Mouse (Mus musculus) megakaryocyte, adult 5-6 weeks (primary cell): ENCODE data around the gene Pth2r. TPM values are rescaled to one million over a fixed set of nuclear protein-coding genes. Genes with fewer than 3 reads are reported as not detected.

Experiments
- ATAC-seq: 2 replicates; pipeline ENCODE4 v1.8.0; 2016; ENCODE audit warnings: mild to moderate bottlenecking, inconsistent platforms; ENCODE audit not compliant: poor library complexity, severe bottlenecking
- total RNA-seq, 2 experiments: library from RNA; stranded (forward) in 1 of 2; stranded (reverse) in 1 of 2; fragments of 153-499, 151-499 nt in 1 of 2; fragments of 221-1000, 200-1000 nt in 1 of 2; gene quantifications; 2 replicates each; pipeline versions ENCODE4 v1.2.3 to v1.2.4; 2015 to 2017

Pth2r gene
- total RNA-seq (2015) (not detected in 2 replicates), total RNA-seq (2017) (not detected in 2 replicates)

DNA sequence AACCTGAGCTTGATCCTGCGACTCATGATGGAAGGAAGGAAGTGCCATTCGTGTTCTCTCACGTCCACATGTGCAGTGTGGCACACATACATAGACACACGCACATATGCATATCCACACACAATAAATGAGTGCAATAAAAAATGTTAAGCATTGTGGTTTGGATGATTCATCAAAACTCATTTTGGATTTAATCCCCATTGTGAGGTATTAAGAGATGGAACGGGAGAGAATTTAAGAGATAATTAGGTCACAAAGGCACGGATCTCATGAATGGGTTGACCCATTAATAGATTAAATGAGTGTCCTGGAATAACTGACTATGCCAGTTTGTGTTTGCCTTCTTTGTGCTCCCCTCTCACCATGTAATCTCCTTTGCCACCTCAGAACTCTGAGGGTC, at the start of gene Pth2r:
Gene Pth2r, plus strand, starts transcription at position 301 of the 400 bp plus-strand sequence.
- no peak for ATAC-seq

DNA sequence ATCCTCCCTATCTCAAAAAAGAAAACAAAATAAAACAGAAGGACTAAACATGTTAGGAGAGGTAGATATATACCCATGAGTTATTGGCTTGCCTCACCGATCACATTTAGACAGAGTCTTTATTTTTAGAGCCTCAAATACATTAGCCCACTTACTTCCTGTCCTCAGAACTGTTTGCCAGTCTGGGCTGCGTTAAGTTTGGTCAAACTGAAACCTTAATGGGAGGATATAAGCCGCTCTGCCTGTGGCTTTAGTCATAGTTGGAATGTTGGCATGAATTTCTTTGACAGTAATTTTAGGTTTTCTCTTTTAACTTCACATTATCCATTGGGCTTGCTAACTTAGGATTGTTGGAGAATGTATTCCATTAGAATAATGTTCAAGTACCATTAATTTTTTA, 44.1 kb upstream of the Pth2r start:
- ATAC-seq: no peak

DNA sequence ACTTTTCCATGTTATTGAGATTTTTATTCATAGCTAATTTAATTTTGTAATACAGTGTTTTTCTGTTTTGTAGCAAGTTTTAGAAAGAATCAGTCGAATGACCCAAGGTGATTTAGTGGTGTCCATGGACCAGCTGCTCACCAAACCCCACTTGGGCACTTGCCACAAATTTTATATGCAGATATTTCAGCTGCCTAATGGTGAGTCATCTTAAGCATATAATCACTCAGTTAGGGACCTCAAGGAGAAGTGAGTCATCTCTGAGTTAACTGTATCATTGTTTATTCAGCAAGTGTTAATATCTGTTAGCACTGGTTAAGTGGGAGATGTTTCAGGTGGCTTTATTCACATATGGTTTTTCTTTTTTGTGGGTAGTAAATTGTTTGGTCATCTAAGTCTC, 36.2 kb upstream of the Pth2r start:
- ATAC-seq: no peak

DNA sequence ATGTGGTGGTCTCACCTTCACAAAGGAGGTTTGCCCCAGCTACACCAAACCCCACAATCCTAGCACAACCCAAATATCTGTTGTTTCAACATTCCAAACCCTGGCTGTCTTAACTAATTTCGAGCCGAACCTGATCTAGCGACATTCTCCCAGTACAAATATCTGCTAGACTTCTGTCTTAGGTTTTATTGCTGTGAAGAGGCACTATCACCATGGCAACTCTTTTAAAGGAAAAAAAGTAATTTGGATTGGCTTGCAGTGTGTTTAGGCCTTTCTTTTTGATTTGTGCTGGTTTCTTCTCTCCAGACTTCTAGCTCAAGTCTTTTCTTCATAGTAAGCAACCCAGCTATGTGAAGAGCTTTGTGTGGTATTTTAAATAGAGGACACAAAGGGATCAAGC, 1.4 kb upstream of the Pth2r start:
- ATAC-seq: no peak

DNA sequence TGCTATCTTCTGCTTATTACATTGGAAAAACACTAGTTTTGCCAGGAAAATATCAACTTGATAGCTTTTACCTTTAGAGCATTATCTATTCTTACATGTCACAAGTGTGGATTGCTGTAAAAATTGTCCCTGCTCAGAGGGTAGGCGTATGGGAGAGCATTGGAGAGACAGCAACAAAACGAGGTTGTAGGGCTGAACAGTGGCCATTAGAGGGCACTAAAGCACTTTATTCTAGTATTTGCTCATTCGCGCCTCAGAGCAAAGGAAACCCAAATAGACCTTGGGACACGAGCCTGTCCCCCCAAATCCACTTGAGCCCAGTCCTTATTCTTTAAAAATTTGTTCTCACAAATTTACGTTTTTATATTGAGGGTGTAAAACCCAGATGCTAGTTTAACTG, 910 bp downstream of the Pth2r start:
- peak; percentile 83 for ATAC-seq

DNA sequence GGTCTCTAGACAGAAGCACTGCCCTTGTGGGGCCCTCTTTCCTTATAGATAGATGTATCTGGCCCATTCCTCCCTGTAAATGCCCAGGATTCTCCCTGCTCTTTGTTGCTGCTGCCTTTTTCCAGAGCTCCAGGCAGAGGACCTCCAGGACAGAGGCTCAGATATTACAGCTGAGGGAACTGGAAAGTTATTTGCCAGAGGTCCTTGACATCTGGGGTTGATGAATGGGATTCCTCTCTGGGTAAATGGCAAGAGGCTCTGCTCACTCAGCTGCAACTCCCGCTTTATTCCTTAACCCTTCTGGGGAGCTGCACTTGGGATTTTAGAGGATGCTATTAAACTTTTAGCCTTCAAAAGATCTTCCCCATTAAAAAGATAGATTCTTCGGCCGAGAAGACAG, 26.6 kb downstream of the Pth2r start:
- no peak for ATAC-seq

DNA sequence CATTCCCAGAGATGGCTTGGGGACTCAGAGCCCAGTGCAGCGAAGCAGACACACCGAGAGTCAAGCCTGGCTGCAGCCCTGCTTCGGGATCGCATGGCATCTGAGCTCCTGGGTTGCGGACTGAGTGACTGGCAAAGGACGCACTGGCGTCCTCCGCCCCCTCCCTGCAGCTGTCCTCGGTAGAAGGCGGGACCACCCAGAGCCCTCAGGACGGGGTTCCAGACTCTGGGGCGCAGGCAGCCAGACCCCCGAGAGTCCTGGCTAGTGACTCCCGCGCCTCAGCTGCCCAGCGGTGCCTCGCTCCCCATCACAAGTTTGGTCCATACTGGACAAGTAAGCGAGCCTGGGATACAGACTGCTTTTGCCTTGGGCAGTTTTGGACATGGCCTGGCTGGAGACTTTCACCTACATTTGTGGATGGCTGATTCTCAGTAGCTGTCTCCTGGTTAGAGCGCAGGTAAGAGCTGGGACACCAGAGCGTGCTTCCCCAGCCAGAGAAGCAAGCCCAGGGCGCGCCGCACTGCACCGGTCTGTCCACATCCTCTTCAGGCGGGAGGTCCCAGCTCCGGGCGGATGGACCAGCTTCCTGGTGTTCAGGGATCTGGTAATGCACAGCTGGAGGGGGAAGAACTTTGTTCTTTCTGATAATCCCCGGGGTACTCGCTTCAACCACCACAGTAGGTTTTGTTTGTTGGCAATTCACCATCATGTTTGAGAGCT, 29.5 kb downstream of the Pth2r start:
- no peak for ATAC-seq

DNA sequence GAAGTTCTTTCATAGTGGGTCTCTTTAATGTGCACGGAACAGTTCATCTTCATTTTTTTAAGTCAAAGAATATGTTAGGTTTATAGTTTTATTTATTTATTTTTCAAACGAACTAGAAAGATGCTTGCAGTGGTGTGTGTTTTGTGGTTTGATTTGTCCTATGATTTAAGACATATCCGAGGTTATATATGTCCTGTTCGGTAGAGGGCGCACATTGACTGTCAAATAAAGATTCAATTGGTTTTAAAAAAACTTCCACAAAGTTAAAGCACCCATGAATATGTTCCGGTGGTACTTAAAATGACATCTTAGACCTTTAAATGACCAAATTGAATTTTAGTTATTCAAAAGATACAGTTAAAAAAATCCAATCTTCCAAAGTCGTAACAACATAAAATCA, 30.3 kb downstream of the Pth2r start:
- no peak for ATAC-seq

DNA sequence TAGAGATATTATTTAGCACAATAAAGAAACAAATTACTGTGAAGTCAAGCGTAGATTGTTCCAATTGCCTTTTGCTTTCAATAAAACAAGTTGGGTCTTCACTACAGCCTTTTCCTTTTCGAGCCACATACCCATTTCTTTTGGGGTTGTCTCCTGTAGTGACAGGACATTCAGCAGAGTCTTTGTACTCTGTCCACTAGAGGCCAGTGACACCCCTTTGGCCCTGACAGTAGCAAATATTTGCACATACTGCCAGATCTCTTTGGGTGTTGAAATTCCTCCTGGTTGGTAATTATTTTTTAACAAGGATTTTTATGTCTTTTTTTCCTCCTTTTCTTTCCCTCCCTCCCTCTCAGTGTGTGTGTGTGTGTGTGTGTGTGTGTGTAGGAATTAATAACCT, 31.0 kb downstream of the Pth2r start:
- ATAC-seq: no peak

DNA sequence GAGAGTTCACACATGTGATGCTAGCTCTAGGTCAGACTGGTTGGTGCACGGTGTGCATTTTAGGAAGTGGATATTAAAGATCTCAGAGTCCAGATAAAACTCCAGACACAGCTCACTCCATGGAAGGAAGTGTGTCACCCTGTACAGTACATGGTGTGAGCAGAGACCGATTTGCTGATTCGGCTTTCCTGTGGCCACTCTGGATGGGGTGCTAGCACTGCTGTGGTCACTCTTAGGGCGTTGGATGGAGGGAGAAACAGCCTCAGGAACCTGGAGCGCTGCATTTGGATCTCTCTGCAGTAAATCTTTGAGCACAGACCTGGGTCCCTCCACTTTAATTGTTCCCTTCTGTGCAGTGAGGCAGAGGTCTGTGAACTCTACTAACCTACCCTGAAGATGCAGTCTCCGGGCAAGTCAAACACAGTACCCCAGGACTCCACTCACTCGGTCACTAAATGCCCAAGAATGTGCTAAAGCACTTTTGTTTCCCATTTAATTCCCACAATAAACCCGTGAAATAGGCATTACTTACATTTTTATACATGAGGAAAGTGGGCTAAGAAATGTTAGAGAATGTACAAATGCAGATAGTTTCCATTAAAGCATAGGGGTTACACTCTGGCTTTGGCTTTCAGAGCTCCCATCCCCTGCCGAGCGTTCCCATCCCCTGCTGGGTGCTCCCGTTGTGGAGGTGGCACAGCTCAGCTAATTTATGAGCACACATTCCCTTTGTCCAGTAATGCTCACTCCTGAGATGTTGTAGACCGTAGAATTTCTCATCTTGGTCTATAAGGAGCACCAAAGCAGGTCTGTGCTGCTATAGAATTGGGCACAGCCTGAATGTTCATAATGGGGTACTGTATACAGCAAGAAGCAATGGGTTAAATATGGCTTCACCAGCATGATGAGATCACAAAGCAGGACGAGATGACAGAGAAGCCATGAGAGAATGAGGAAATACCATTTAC, 32.5 kb downstream of the Pth2r start:
- no peak for ATAC-seq

DNA sequence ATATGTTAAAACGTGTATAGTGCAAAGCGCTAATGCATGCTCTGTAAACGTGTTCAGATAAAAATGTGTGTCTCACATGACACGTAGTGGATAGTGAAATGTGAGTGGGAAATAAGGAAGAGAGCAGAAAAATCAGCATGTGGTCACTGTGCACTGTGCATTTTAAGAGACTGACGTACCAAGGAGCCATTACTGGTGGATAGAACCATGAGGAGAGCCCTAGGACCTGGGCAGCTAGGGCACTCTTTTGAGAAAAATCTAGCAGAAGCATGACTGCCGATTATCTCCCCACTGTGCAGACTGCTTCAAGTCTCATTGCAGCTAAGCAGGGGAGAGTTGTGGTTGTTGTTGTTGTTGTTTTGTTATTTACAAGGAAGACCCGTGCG, 33.2 kb downstream of the Pth2r start:
- ATAC-seq: no peak

DNA sequence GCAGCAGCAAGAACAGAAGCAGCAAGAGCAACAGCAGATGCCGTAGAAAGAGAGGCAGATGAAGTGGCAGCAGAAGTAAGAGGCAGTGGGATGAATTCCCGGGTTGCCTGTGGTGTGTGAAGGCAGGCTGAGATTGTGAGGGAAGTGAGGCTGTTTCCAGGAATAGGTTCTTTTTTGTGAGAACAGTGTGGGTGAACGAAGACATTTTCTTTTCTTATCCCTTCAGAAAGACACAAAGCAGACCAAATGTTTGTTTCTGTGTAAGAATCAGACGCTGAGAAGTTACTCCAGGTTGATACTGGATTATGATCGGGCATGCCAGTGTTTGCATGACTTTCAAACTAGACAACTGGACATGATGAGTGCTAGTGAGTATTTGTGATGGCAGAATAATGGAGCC, 52.2 kb downstream of the Pth2r start:
- no peak for ATAC-seq

DNA sequence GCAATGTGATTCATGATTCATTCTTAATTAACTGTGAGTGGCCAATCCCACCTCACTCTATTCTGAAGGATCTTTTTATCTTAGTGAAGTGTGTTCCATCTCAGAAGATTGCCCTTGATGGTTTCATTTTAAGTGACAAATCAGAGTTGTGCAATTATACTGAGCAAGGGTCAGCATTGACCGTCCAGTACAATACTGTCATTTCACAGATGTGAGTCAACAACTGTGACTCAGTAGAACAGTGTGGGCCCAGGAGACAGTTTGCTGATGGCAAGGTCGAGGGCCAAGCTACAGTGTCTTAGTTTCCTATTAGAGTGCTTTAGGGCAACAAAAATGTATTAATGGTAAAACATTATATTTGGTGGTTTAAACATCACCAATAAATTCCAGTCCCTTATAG, 55.9 kb downstream of the Pth2r start:
- ATAC-seq: no peak

DNA sequence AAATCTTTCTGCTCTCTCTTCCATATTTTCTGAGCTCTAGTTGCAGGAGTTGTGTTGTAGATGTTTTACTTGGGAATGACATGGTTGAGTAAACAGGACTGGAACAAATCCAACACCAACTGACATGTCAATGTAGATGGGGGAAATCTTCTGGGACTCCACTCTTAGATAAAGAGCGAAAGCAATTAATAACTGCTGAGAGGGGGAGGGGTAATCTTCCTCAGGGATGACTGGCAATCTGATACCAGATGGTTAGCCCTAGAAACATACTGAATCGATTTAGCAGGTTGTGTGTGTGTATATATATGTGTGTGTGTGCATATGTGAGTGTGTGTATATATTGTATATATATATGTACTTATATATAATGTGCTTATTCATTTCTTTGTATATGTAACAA, 58.4 kb downstream of the Pth2r start:
- ATAC-seq: no peak

DNA sequence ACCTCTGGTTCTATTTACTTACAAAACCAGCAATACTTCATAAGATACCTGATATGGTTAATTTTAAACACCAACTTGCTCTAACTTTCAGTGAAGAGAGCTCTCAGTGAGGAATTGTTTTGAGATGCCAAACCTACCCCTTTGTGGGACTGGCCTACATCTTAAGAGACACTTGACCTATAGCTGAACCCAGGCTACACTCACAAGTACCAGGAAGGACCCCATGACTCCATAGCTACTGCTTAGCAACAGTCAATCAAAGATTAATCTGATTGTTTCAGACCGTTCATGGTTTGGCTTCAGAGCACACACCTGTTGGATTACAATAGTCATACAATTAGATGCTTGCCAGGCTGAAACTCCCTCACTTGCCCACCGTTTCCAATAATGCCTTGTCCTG, 71.1 kb downstream of the Pth2r start:
- ATAC-seq: no peak

DNA sequence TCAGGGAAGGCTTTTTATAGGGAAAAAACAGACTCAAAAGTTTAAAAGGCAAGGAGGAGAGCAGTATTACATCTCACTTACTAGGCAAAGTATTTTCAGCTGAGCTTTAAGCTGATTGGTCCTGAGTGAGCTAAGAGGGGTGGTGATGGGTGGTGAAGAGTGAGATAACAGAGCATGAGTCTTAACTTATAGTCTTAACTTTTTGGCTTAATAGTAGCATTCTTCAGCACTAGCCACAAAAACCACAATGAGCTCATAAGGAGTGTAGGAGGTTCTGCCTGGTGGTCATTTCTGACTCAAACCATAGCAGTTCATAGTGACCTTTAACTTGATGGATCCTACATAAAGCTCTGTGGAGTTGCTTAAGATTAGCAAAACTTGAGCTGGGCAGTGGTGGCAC, 72.3 kb downstream of the Pth2r start:
- ATAC-seq: no peak

DNA sequence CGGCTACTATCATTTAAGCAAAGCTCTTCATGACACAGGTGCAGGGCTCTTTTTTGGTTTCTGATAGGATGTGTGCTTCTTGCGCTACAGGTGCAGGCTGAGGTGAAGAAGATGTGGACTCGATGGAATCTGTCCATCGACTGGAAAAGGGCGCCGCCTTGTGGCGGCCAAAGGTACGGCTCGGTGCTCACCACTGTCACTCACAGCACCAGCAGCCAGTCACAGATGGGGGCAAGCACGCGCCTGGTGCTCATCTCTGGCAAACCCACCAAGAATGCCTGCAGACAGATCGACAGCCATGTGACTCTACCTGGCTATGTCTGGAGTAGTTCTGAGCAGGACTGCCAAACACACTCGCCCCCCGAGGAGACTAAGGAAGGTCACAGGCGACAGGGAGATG, 106.5 kb downstream of the Pth2r start:
- ATAC-seq: no peak

DNA sequence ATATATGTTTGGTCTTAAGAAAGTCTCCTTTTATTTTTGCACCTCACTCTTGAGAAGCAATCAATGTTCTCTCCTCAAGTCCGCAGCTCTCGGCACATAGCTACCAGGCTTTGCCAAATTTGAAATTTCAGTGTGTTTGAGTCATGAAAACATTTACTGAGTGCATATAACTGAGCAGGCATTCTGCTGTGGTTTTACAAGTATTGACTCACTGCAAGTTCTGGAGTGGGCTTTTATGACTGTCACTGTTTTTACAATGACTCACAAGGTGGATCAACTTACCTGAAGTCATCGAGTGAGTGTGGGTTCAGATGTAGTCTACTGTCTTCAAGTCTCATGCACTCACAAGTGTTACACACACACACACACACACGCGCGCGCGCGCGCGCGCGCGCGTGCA, 107.8 kb downstream of the Pth2r start:
- no peak for ATAC-seq

DNA sequence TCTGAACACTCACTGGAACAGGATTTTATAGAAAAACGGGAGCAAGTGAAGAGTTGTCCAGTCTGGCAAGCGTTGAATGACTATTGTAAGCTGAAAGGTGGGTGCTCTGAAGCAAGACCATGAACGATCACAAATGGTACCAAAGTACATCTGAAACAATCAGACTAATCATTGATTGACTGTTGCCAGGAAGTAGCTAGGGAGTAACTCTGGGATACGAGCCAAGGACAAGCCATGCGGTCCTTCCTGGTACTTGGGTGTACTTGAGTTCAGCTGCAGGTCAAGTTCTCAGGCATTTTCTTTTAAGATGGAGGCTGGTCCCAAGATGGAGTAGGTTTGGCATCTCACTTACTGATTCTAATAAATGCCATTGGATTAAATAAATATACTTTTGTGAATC, 125.6 kb downstream of the Pth2r start:
- ATAC-seq: no peak

DNA sequence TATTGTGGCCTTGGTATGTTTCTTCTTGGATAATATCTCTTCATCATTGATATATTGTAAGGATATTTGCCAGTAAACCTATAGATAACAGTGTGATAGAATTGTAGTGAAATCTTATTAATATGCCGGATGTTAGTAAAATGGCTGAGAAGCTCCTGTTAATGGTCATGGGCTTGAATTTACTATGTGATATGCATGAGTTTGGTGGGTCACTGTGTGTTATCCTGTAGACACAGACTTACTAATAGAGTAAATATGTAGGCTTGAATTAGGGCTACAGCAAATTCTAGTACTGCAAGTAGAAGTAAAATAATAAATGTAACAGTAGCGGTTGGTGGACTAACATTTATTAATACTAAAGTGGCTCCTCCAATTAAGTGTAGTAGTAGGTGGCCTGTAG, 139.1 kb downstream of the Pth2r start:
- ATAC-seq: no peak

DNA sequence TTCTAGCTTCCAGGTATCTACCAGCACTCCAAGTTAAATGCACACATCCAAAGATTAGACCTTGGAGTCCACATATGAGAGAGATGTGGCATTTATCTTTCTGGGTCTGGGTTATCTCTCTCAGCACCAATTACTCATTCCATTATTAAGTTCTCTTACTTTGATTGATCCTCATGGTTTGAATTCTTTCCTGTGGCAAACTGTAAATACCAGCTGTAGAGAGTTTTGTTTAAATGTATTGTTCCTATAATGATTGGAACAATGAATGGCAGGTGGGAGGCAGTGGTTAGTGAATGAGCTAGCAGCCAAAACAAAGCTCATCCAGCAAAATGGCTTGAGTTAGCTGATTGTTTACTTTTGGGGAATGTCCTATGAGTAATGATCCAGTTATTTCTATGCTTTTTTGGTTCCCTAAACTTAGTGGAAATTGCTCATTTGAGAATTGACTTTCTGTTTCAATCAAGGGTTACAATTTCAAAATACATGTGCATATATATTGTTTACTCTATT, 140.7 kb downstream of the Pth2r start:
- no peak for ATAC-seq
